Mouse (Mus musculus) MEL (cell line): ENCODE results near the gene Hsd17b13.

ENCODE experiments used
- CTCF ChIP-seq, 3 experiments: IDR thresholded peaks in 2 of 3; conservative IDR thresholded peaks in 1 of 3; 2 replicates each; pipeline ENCODE4 v1.5.1; 2011 to 2012; ENCODE audit warnings: low read length in 3 of 3, low read depth in 2 of 3, mild to moderate bottlenecking in 2 of 3, improper control_type of control experiment in 1 of 3, inconsistent platforms in 1 of 3, mixed read lengths in 1 of 3, moderate library complexity in 1 of 3; ENCODE audit not compliant: control insufficient read depth in 1 of 3, insufficient read depth in 1 of 3, poor library complexity in 1 of 3, severe bottlenecking in 1 of 3
- GATA1 ChIP-seq: IDR thresholded peaks from 2 replicates; pipeline ENCODE4 v1.6.1; 2011; ENCODE audit warnings: low read depth, low read length, improper control_type of control experiment
- POLR2A ChIP-seq, 2 experiments: IDR thresholded peaks; 2 replicates each; pipeline ENCODE4 v1.6.1; 2011 to 2012; ENCODE audit warnings: low read length in 2 of 2, mild to moderate bottlenecking in 2 of 2, control low read depth in 1 of 2, improper control_type of control experiment in 1 of 2, low read depth in 1 of 2, moderate library complexity in 1 of 2; ENCODE audit not compliant: control insufficient read depth in 1 of 2, insufficient read depth in 1 of 2, poor library complexity in 1 of 2
- RAD21 ChIP-seq: IDR thresholded peaks from 2 replicates; pipeline ENCODE4 v1.6.1; 2011; ENCODE audit warnings: mild to moderate bottlenecking, low read depth, low read length, improper control_type of control experiment
- ZMIZ1 ChIP-seq: IDR thresholded peaks from 2 replicates; pipeline ENCODE4 v1.6.1; 2012; ENCODE audit warnings: low read depth, mild to moderate bottlenecking, inconsistent platforms, low read length, improper control_type of control experiment, moderate library complexity

- no peak for TF ChIP-seq POLR2A (IDR thresholded peaks at IDR 0.05; ENCODE audit: control insufficient read depth in 1 of 2, insufficient read depth in 1 of 2, low read depth in 1 of 2, low read length in 2 of 2, poor library complexity in 1 of 2)
- no peak for TF ChIP-seq GATA1
- no peak for TF ChIP-seq RAD21
- TF ChIP-seq CTCF (IDR thresholded peaks at IDR 0.05 in 2 of 3, conservative IDR thresholded peaks at IDR 0.05 in 1 of 3; ENCODE audit: control insufficient read depth in 1 of 3, insufficient read depth in 1 of 3, low read depth in 2 of 3, low read length in 3 of 3, poor library complexity in 1 of 3, severe bottlenecking in 1 of 3), result no peak
- no peak for TF ChIP-seq ZMIZ1
These were observed 67.7 kb downstream of the Hsd17b13 start for GRCm38 (mm10) chr5:103909466-103909865.
